Mouse (Mus musculus) intestine, embryonic 14.5 days (tissue): ENCODE data around the gene Tnfrsf1b. TPM values are rescaled to one million over a fixed set of nuclear protein-coding genes. Genes with fewer than 3 reads are reported as not detected.

Source experiments
- ATAC-seq: fragments of 200-750 bp; cut with Nextera tagmentation; replicated peaks from 2 replicates; pipeline ENCODE4 v1.8.0; 2017; ENCODE audit warnings: low read depth, moderate number of reproducible peaks, moderate TSS enrichment, moderate library complexity; ENCODE audit not compliant: low FRiP score, low TSS enrichment
- DNase-seq: peaks from one replicate; pipeline ENCODE4 v3.0.0-alpha.2; 2018; ENCODE audit warnings: low spot score
- H3K27ac ChIP-seq: fragments of 300-500 bp; sonication (generic); 2 replicates; pipeline ENCODE4 v1.5.1; 2014; ENCODE audit warnings: low read depth, mild to moderate bottlenecking, control low read depth
- H3K27me3 ChIP-seq: fragments of 300-500 bp; sonication (generic); replicated peaks from 2 replicates; pipeline ENCODE4 v1.6.1; 2014; ENCODE audit warnings: low read length, control low read depth; ENCODE audit not compliant: control insufficient read depth, insufficient read depth
- H3K36me3 ChIP-seq: fragments of 300-500 bp; sonication (generic); 2 replicates; pipeline ENCODE4 v1.6.1; 2014; ENCODE audit warnings: low read length, control low read depth; ENCODE audit not compliant: control insufficient read depth, insufficient read depth
- H3K4me1 ChIP-seq: fragments of 300-500 bp; sonication (generic); replicated peaks from 2 replicates; pipeline ENCODE4 v1.6.1; 2014; ENCODE audit warnings: low read length, control low read depth, mixed read lengths; ENCODE audit not compliant: control insufficient read depth, insufficient read depth
- H3K4me2 ChIP-seq: fragments of 300-500 bp; sonication (generic); 2 replicates; pipeline ENCODE4 v1.6.1; 2014; ENCODE audit warnings: low read length
- H3K4me3 ChIP-seq: fragments of 300-500 bp; sonication (generic); 2 replicates; pipeline ENCODE4 v1.5.1; 2014; ENCODE audit warnings: low read depth, low read length, control low read depth, mixed read lengths
- H3K9ac ChIP-seq: fragments of 300-500 bp; sonication (generic); 2 replicates; pipeline ENCODE4 v1.6.1; 2014; ENCODE audit warnings: mild to moderate bottlenecking, low read length
- H3K9me3 ChIP-seq: fragments of 300-500 bp; sonication (generic); 2 replicates; pipeline ENCODE4 v1.6.1; 2016; ENCODE audit warnings: low read length, control low read depth; ENCODE audit not compliant: control insufficient read depth
- WGBS: fragments of 180-500 bp; shearing (Covaris S2); extraction: QIAGEN DNeasy Blood & Tissue Kit; methylation state at CpG from one replicate; pipeline ENCODE4 v1.1.7; 2014; 5-methylcytosine and 5-hydroxymethylcytosine counted together
- polyA plus RNA-seq: library from polyadenylated mRNA; unstranded; fragments of >200 nt; fragmentation: Nextera tagmentation; extraction: Ambion mirVana; gene quantifications from 2 replicates; pipeline ENCODE4 v1.2.1, GENCODE M21; 2014

The Tnfrsf1b gene
- polyA plus RNA-seq, 1 experiment from 2014 or later: 5.7 TPM

GRCm38 (mm10) chr4:145209076-145209689 is 37.5 kb downstream of the Tnfrsf1b start:
- H3K27me3 ChIP-seq: no peaks in the 10 kb centered on the region
- H3K9ac ChIP-seq: no peak overlapping the region
- ATAC-seq: no peak
- WGBS: 77% methylated on average over 6 of the region's 6 CpGs
- no peaks in the 10 kb centered on the region for H3K4me1 ChIP-seq
- H3K36me3 ChIP-seq: no peaks in the 10 kb centered on the region
- no peak overlapping the region for H3K4me2 ChIP-seq
- no peak for DNase-seq
- H3K4me3 ChIP-seq: no peak overlapping the region
- H3K9me3 ChIP-seq: no peaks in the 10 kb centered on the region
- H3K27ac ChIP-seq: no peak overlapping the region

GRCm38 (mm10) chr4:145207718-145208371 is 38.8 kb downstream of the Tnfrsf1b start:
- Histone ChIP-seq H3K4me1 (no peaks in the 10 kb centered on the region), H3K4me2 (no peak overlapping the region), H3K9ac (no peak overlapping the region), H3K27ac (no peak overlapping the region), H3K9me3 (no peaks in the 10 kb centered on the region), H3K27me3 (no peaks in the 10 kb centered on the region), H3K4me3 (no peak overlapping the region), H3K36me3 (no peaks in the 10 kb centered on the region)
- ATAC-seq: no peak
- DNase-seq: no peak
- 90% methylated on average over 3 of the region's 3 CpGs for WGBS

GRCm38 (mm10) chr4:145204779-145205178 is 41.9 kb downstream of the Tnfrsf1b start:
- ATAC-seq: no peak

GRCm38 (mm10) chr4:145203305-145203704 is 43.4 kb downstream of the Tnfrsf1b start:
- Histone ChIP-seq H3K27ac (no peak overlapping the region), H3K4me2 (no peak overlapping the region), H3K9ac (no peak overlapping the region), H3K4me1 (peaks cover 6% of the 10 kb centered on the region; the same call in 1 of the 2 replicates), H3K4me3 (no peak overlapping the region), H3K27me3 (no peaks in the 10 kb centered on the region), H3K36me3 (no peaks in the 10 kb centered on the region), H3K9me3 (no peaks in the 10 kb centered on the region)
- ATAC-seq (no peak), DNase-seq (no peak)
- WGBS: 45% methylated on average over 2 of the region's 2 CpGs

More at GRCm38 (mm10) chr4:145204779-145205178, 41.9 kb downstream of the Tnfrsf1b start:
- no peak for DNase-seq
- Histone ChIP-seq H3K27me3 (no peaks in the 10 kb centered on the region), H3K9me3 (no peaks in the 10 kb centered on the region), H3K9ac (no peak overlapping the region), H3K36me3 (no peaks in the 10 kb centered on the region), H3K4me1 (peaks cover 6% of the 10 kb centered on the region; the same call in 1 of the 2 replicates), H3K4me2 (no peak overlapping the region), H3K4me3 (no peak overlapping the region), H3K27ac (no peak overlapping the region)
- WGBS: 91% methylated on average over 8 of the region's 8 CpGs

- H3K9me3 ChIP-seq: no peaks in the 10 kb centered on the region
- no peak overlapping the region for H3K4me2 ChIP-seq
- H3K9ac ChIP-seq: no peak overlapping the region
- peaks cover 6% of the 10 kb centered on the region; the same call in 1 of the 2 replicates for H3K4me1 ChIP-seq
- H3K27me3 ChIP-seq: no peaks in the 10 kb centered on the region
- no peaks in the 10 kb centered on the region for H3K36me3 ChIP-seq
- ATAC-seq (no peak), DNase-seq (no peak)
- H3K4me3 ChIP-seq: no peak overlapping the region
- 63% methylated on average over 3 of the region's 3 CpGs for WGBS
- H3K27ac ChIP-seq: no peak overlapping the region
Observed at GRCm38 (mm10) chr4:145201424-145201823, 45.2 kb downstream of the Tnfrsf1b start.

- peak; percentile 59 for DNase-seq
Observed at GRCm38 (mm10) chr4:145199982-145200699, 46.5 kb downstream of the Tnfrsf1b start.

GRCm38 (mm10) chr4:145196586-145196985 is 50.1 kb downstream of the Tnfrsf1b start:
- DNase-seq: no peak
- Histone ChIP-seq H3K4me3 (no peak overlapping the region), H3K9ac (no peak overlapping the region), H3K9me3 (no peaks in the 10 kb centered on the region), H3K4me2 (no peak overlapping the region), H3K4me1 (peaks cover 19% of the 10 kb centered on the region), H3K27me3 (no peaks in the 10 kb centered on the region), H3K27ac (no peak overlapping the region), H3K36me3 (no peaks in the 10 kb centered on the region)
- 85% methylated on average over 4 of the region's 4 CpGs for WGBS
- no peak for ATAC-seq

More at GRCm38 (mm10) chr4:145199982-145200699, 46.5 kb downstream of the Tnfrsf1b start:
- no peak overlapping the region for H3K4me2 ChIP-seq
- no peak overlapping the region for H3K4me3 ChIP-seq
- no peaks in the 10 kb centered on the region for H3K27me3 ChIP-seq
- ATAC-seq: peak; percentile 42
- WGBS: 25% methylated on average over 11 of the region's 11 CpGs
- H3K4me1 ChIP-seq: peaks cover 6% of the 10 kb centered on the region; the same call in 1 of the 2 replicates
- no peaks in the 10 kb centered on the region for H3K9me3 ChIP-seq
- no peak overlapping the region for H3K9ac ChIP-seq
- H3K36me3 ChIP-seq: no peaks in the 10 kb centered on the region
- peak overlapping the region; percentile 54; the same call in 1 of the 2 replicates for H3K27ac ChIP-seq

GRCm38 (mm10) chr4:145195172-145195571 is 51.5 kb downstream of the Tnfrsf1b start:
- Histone ChIP-seq H3K27me3 (no peaks in the 10 kb centered on the region), H3K27ac (no peak overlapping the region), H3K36me3 (0 out of 2 replicates have a peak, but pooled peaks cover 5% of the 10 kb centered on the region), H3K4me2 (peak overlapping the region; percentile 34; the same call in 1 of the 2 replicates), H3K4me1 (peaks cover 17% of the 10 kb centered on the region), H3K9me3 (no peaks in the 10 kb centered on the region), H3K4me3 (peak overlapping the region; percentile 99), H3K9ac (no peak overlapping the region)
- no peak for DNase-seq
- ATAC-seq: peak; percentile 12; the same call in 1 of the 2 replicates
- 23% methylated on average over 5 of the region's 5 CpGs for WGBS
